Mouse (Mus musculus): ENCODE results near the gene Polq.
"Not testable (repeated sequence)": the region's sequence is repeated elsewhere in the genome, so short reads cannot be mapped to it uniquely, and the experiment has no call there.

The Polq gene

DNA sequence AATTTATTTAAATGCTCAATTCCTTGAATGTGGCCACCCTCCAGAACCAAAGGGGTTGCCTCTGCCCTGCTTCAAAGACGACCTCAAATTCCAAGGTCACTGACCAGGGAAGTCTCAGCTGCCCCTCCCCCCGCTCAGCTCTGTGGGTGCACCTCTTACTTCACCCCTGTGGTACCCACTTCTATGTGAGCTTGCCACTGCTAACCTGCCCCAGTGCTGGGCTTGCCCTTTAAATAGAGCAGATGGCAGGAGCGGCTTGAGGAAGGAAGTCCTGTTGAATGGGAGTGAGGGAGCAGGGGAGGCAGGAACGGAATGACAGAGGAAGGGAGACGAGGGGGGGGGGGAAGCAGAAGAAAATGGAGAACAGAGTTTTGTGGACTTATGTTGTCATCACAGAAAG, 97.2 kb downstream of the Polq start:
- DNase-seq = no peak

DNA sequence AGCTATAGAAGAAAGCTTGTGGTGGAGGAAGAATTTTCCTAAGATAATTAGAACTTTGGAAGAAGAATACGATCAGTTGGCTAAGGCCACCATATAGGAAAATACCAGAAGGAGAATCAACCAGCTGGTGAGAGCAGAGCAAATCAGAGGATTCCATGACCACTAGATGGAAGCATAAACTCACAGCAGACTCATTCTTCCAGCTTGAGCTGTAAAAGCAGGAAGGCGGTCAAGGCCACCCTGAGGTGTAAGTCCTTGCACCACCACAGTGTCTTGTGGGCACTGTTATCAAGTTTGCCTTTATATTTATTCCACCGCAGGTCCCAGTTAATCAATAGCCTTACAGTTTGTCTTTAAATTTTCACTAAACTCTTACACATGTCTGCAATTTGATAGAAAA, 97.7 kb downstream of the Polq start:
- peak in 1 of 2 experiments; percentile 2 for DNase-seq

DNA sequence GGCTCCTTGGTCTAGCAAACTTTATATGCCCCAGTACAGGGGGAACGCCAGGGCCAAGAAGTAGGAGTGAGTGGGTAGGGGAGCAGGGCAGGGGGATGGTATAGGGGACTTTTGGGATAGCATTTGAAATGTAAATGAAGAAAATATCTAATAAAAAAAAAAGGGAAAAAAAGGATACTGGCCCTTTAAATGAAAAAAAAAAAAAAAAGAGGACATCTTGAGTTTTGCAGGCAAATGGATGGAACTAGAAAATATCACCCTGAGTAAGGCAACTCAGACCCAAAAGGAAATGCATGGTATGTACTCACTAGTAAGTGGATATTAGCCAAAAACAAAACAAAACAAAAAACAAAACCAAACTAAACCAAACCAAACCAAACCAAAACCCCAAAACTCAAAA, 113.6 kb downstream of the Polq start:
- DNase-seq = not testable (repeated sequence)

Data from lung, adult 18-20 months (tissue).